Mouse (Mus musculus) testis, adult 2 months (tissue): ENCODE measurements around the gene Uvrag.

Experiments
- CTCF ChIP-seq: fragments of 200-500 bp; IDR thresholded peaks from 2 replicates; pipeline ENCODE4 v1.5.1; 2012; ENCODE audit warnings: low read depth, mild to moderate bottlenecking, inconsistent platforms, low read length, moderate library complexity; ENCODE audit not compliant: control insufficient read depth, insufficient read depth, insufficient replicate concordance
- POLR2A ChIP-seq: fragments of 200-500 bp; IDR thresholded peaks from 2 replicates; pipeline ENCODE4 v1.6.1; 2012; ENCODE audit warnings: low read depth, mild to moderate bottlenecking, inconsistent platforms, low read length, moderate library complexity; ENCODE audit not compliant: control insufficient read depth

DNA sequence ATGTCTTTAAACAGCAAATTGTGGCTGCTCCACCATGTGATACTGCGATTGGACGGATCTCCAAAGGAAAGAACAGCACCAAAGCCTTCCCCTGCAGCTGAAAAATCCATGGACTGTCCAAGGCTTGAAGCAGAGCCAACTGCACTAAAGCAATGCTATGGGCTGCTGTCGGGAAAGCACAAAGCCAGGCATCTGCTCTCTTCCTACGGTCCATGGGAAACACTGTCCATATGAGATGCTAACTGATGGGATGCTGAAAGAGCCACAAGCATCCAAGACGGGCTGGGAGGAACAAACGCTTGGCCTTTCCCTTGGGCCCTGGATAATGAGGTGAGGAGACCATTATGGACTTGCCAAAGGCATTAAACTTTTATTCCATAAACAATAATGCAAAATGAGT, 201.7 kb downstream of the Uvrag start:
- TF ChIP-seq CTCF (no peak), POLR2A (no peak)
